Mouse (Mus musculus) stomach, postnatal 0 days (tissue): Measurements from ENCODE around the gene Sulf2. TPM values are rescaled to one million over a fixed set of nuclear protein-coding genes. Genes with fewer than 3 reads are reported as not detected.

Source experiments
- ATAC-seq: fragments of 200-750 bp; cut with Nextera tagmentation; 2 replicates; pipeline ENCODE4 v1.8.0; 2017; ENCODE audit not compliant: low FRiP score, low TSS enrichment
- DNase-seq: peaks from one replicate; pipeline ENCODE4 v3.0.0-alpha.2; 2016; ENCODE audit warnings: low spot score
- H3K27ac ChIP-seq: fragments of 300-500 bp; sonication (generic); replicated peaks from 2 replicates; pipeline ENCODE4 v1.5.1; 2014; ENCODE audit warnings: mild to moderate bottlenecking, control low read depth
- H3K27me3 ChIP-seq: fragments of 300-500 bp; sonication (generic); 2 replicates; pipeline ENCODE4 v1.6.1; 2014; ENCODE audit warnings: low read length; ENCODE audit not compliant: control insufficient read depth, insufficient read depth
- H3K36me3 ChIP-seq: fragments of 300-500 bp; sonication (generic); 2 replicates; pipeline ENCODE4 v1.6.1; 2014; ENCODE audit warnings: low read length, mixed read lengths; ENCODE audit not compliant: control insufficient read depth, insufficient read depth
- H3K4me1 ChIP-seq: fragments of 300-500 bp; sonication (generic); replicated peaks from 2 replicates; pipeline ENCODE4 v1.6.1; 2014; ENCODE audit warnings: antibody characterized with exemption; ENCODE audit not compliant: control insufficient read depth, insufficient read depth
- H3K4me2 ChIP-seq: fragments of 300-500 bp; sonication (generic); replicated peaks from 2 replicates; pipeline ENCODE4 v1.6.1; 2014; ENCODE audit warnings: low read depth, mild to moderate bottlenecking, control low read depth, moderate library complexity
- H3K4me3 ChIP-seq: fragments of 300-500 bp; sonication (generic); 2 replicates; pipeline ENCODE4 v1.5.1; 2014; ENCODE audit warnings: low read depth, low read length, control low read depth
- H3K9ac ChIP-seq: fragments of 300-500 bp; sonication (generic); 2 replicates; pipeline ENCODE4 v1.6.1; 2014; ENCODE audit warnings: mild to moderate bottlenecking, low read length, control low read depth, mixed read lengths
- H3K9me3 ChIP-seq: fragments of 300-500 bp; sonication (generic); 2 replicates; pipeline ENCODE4 v1.6.1; 2016; ENCODE audit warnings: low read length; ENCODE audit not compliant: control insufficient read depth
- CTCF ChIP-seq: IDR thresholded peaks from 2 replicates; pipeline ENCODE4 v1.5.1; 2016; ENCODE audit warnings: antibody characterized with exemption, low read depth, mild to moderate bottlenecking, moderate library complexity
- EP300 ChIP-seq: optimal IDR thresholded peaks from 2 replicates; pipeline ENCODE3; 2016; ENCODE audit warnings: antibody characterized with exemption
- WGBS: fragments of 180-500 bp; shearing (Covaris S2); extraction: QIAGEN DNeasy Blood & Tissue Kit; methylation state at CpG from one replicate; pipeline ENCODE4 v1.1.7; 2014; 5-methylcytosine and 5-hydroxymethylcytosine counted together
- polyA plus RNA-seq: library from polyadenylated mRNA; unstranded; fragments of >200 nt; fragmentation: Nextera tagmentation; extraction: Ambion mirVana; gene quantifications from 2 replicates; pipeline ENCODE4 v1.2.1, GENCODE M21; 2015

Sulf2 gene
- polyA plus RNA-seq, 1 experiment from 2014 or later = 49.1 TPM

DNA sequence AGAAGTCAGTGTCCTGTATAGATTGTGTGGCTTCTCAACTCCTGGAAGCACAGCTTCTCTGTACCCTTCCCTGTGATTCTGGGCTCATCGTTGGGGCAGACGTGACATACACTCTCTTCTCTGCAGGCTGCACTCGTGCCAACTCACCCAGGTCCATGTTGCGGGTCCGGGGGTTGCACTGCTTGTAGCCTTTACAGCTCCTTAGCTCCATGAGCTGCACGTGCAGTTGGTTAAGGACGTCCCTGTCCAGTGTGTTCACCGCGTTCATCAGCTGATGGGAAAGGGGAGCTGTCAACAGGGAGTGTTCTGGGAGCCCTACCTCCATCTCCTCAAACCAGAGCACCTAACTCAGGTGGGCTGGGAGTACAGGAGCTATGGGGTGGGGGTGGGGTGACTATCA is 78.1 kb downstream of the Sulf2 start:
- no peaks in the 10 kb centered on the region for H3K27me3 ChIP-seq
- H3K9ac ChIP-seq = no peak overlapping the region
- no peak overlapping the region for H3K4me3 ChIP-seq
- WGBS = 88% methylated on average over 9 of the region's 9 CpGs
- H3K36me3 ChIP-seq = peaks cover 3% of the 10 kb centered on the region; the same call in 1 of the 2 replicates
- TF ChIP-seq EP300 (no peak), CTCF (no peak)
- H3K4me2 ChIP-seq = no peak overlapping the region
- no peaks in the 10 kb centered on the region for H3K9me3 ChIP-seq
- DNase-seq (no peak), ATAC-seq (no peak)
- H3K27ac ChIP-seq = no peak overlapping the region
- 0 out of 2 replicates have a peak, but pooled peaks cover 3% of the 10 kb centered on the region for H3K4me1 ChIP-seq

DNA sequence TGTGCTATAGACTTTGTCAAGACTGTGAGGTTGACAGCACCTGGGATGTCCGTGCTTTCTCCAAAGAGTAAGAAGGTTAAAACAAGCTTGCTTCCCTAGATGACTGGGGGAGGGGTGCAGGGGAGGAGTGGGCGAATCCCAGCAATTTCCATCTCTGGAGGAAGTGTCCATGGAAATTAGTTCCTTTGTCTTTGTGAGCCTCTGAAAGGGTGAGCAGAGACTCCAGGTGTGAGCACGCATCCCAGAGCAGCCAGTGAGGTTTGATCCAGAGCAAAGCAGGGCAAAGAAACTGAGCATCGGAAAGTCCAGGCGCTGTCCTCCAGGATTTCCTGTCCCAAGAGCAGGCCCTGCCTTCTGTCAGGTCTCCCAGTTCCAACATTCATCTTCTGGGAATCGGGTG is 81.1 kb downstream of the Sulf2 start:
- no peak overlapping the region for H3K4me2 ChIP-seq
- peaks cover 21% of the 10 kb centered on the region for H3K36me3 ChIP-seq
- TF ChIP-seq CTCF (no peak), EP300 (no peak)
- H3K4me3 ChIP-seq = no peak overlapping the region
- no peaks in the 10 kb centered on the region for H3K4me1 ChIP-seq
- WGBS = 63% methylated on average over 6 of the region's 6 CpGs
- ATAC-seq = no peak
- no peaks in the 10 kb centered on the region for H3K27me3 ChIP-seq
- peak overlapping the region; percentile 23; the same call in 1 of the 2 replicates for H3K9ac ChIP-seq
- H3K27ac ChIP-seq = peak overlapping the region; percentile 53
- no peaks in the 10 kb centered on the region for H3K9me3 ChIP-seq
- DNase-seq = no peak

DNA sequence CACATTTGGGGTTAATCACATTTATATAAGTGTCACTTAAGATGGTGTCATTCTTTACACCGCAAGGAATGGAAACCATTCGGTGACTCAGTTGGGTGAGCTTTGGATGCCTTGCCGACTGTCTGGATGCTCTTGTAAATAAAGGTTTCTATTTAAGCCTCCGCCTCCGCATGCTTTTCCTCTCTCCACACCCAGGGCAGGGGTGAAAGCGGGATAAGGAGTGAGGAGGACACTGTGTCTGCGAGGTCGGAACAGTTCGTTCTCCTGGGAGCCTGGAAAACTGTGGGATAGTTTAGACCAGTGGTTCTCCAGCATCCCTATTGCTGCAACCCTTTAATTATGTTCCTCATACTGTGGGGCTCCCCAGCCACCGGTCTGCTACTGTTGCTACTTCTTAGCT is 82.4 kb downstream of the Sulf2 start:
- Histone ChIP-seq H3K9ac (no peak overlapping the region), H3K27me3 (no peaks in the 10 kb centered on the region), H3K36me3 (peaks cover 28% of the 10 kb centered on the region), H3K27ac (no peak overlapping the region), H3K4me3 (no peak overlapping the region), H3K4me2 (no peak overlapping the region), H3K4me1 (no peaks in the 10 kb centered on the region), H3K9me3 (no peaks in the 10 kb centered on the region)
- 61% methylated on average over 10 of the region's 10 CpGs for WGBS
- ATAC-seq (0 out of 2 replicates have a peak, but pooled peaks have one; percentile 3), DNase-seq (no peak)
- no peak for TF ChIP-seq CTCF
- TF ChIP-seq EP300 = no peak

DNA sequence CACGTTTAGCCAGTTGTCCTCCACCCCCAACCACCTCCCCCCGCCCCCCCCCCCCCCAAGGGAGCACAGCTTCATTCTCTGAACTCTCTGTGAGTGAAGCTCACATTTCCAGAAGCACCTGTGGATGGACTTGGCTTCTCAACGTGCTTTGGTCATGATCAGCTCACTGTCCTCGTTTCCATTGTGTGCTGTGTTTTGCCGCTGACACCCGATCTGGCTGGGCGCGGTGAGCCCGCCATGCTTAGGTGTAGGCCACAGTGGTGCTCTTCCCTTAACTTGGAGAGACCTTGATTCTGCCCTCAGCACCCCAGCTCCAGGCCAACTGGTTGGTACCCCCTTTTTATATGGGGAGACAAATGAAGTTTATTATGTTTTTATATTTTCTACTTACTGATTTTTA is 83.6 kb downstream of the Sulf2 start:
- H3K27ac ChIP-seq = no peak overlapping the region
- peaks cover 31% of the 10 kb centered on the region for H3K36me3 ChIP-seq
- TF ChIP-seq CTCF = no peak
- no peak for TF ChIP-seq EP300
- H3K4me3 ChIP-seq = no peak overlapping the region
- no peaks in the 10 kb centered on the region for H3K4me1 ChIP-seq
- no peak for DNase-seq
- no peaks in the 10 kb centered on the region for H3K27me3 ChIP-seq
- ATAC-seq = no peak
- H3K4me2 ChIP-seq = no peak overlapping the region
- no peaks in the 10 kb centered on the region for H3K9me3 ChIP-seq
- WGBS = 81% methylated on average over 8 of the region's 9 CpGs
- no peak overlapping the region for H3K9ac ChIP-seq

DNA sequence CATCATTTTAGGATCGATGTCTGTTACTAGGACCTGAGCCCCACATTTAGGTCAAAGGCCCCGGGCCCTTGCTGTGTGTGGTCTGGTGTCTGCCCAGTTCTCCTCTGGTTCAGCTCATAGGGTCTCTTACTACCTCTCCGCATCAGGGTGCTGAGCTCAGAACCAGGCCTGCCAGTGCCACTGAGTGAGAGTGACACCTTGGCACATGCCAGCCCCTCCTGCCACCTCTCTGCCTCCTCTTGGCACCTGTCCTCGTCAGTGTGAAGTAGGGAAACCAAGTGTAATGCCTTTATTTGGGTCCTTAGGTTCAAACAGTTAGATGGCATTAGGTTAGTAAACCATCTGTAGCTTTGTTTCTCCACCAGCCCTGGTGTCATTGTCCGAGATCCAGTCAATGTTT is 84.0 kb downstream of the Sulf2 start:
- Histone ChIP-seq H3K27me3 (no peaks in the 10 kb centered on the region), H3K9ac (no peak overlapping the region), H3K9me3 (no peaks in the 10 kb centered on the region), H3K27ac (no peak overlapping the region), H3K4me1 (no peaks in the 10 kb centered on the region), H3K36me3 (peaks cover 33% of the 10 kb centered on the region), H3K4me3 (no peak overlapping the region), H3K4me2 (no peak overlapping the region)
- no peak for DNase-seq
- no peak for TF ChIP-seq EP300
- TF ChIP-seq CTCF = no peak
- WGBS = 86% methylated on average over 5 of the region's 5 CpGs
- ATAC-seq = no peak

DNA sequence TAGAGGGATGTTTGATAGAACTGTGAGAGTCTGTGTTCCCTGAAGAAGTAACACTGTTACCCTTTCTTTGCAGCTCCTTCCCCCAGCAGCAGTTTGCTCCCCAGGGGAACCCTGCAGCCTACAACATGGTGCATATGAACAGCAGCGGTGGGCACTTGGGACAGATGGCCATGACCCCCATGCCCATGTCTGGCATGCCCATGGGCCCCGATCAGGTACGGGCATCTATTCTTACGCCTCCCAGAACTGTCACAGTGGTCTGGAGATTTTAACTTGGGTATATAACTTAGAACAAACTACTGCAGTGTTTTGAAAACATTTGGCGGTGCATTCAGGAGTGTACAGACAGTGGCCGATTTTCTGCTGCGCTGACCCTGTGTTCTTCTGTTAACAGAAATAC is 85.7 kb downstream of the Sulf2 start:
- no peak overlapping the region for H3K4me3 ChIP-seq
- TF ChIP-seq CTCF = no peak
- TF ChIP-seq EP300 = no peak
- peaks cover 43% of the 10 kb centered on the region for H3K36me3 ChIP-seq
- H3K9me3 ChIP-seq = no peaks in the 10 kb centered on the region
- H3K4me2 ChIP-seq = no peak overlapping the region
- H3K27ac ChIP-seq = no peak overlapping the region
- DNase-seq (no peak), ATAC-seq (no peak)
- H3K27me3 ChIP-seq = no peaks in the 10 kb centered on the region
- no peaks in the 10 kb centered on the region for H3K4me1 ChIP-seq
- no peak overlapping the region for H3K9ac ChIP-seq
- WGBS = 87% methylated on average over 7 of the region's 7 CpGs
